Mouse (Mus musculus): ENCODE measurements around the gene Kcnt1.
"Not testable (repeated sequence)": the region's sequence is repeated elsewhere in the genome, so short reads cannot be mapped to it uniquely, and the experiment has no call there.

Kcnt1 gene

DNA sequence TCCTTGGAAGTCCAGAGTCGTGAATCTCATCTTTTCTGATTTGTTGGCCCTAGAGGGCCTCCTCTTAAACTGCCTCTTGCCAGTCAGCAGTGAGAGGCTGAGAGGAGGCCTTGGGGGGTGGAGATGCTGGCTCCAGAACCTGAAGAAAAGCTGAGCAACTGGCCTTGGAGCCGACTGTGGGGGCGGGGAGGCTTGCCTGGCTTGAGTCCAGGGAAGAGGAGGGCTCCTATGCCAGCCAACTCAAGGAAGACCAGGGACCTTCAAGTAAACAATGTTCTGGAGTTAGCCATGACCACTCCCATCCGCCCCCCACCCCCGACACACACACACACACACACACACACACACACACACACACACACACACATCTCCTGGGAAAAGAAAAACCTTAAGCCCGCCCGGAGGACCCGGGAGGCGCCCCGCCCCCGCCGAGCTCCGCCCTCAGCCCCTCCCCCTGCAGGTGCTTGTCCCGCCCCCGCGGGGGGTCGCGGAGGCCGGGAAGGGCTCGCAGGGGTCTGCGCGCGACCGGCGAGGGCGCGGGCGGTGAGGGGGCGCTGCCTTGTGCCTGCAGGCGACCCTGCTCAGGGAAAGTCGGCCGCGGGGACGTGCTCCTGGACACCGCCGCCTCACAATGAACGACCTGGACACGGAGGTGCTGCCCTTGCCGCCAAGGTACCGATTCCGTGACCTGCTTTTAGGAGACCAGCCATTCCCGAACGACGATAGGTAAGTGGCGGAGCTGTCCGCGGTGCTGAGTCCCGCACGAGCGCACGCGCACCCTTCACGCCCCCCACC is at the start of gene Kcnt1:
Gene Kcnt1, plus strand, starts transcription at position 398 of the 795 bp plus-strand sequence.
- peak; percentile 36 for DNase-seq (ENCODE audit: low spot score)

DNA sequence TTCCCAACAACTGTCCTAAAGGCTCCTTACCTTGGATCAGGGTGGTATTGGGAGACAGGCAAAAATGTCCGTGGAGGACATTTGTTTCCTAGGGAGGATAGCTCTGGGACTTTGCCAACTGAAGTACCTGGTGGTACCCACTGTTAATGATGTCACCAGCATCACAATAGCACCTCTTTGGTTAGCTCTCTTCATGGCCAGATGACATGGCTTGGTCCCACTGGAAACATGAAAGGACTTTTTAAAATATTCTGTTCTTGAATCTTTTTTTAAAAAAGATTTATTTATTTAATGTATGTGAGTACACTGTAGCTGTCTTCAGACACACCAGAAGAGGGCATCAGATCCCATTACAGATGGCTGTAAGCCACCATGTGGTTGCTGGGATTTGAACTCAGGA is 47.8 kb upstream of the Kcnt1 start, which contains the start of gene Glt6d1:
Gene Glt6d1, minus strand, starts transcription at position 101 of the 400 bp plus-strand sequence.
- not testable (repeated sequence) for DNase-seq (ENCODE audit: low spot score)

DNA sequence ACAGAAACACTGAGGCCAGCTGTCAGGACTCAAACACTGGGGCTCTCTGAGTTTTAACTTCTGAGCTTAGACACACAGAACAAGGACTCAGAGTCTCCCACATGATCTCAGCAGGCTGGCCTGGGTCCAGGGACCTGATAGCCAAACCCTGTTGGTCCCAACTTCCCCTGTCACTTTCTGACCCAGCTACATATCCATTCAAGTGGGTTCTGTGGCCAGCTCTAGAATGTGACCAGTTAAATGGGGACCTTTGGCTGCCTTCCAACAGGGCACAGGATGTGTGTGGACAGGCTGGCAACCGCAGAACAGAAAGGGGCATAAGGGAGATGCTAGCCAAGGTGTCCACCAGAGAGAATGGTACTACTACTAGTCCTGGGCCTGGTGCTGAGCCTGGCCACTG is 40.7 kb upstream of the Kcnt1 start, which contains the start of gene Lcn9:
Gene Lcn9, plus strand, starts transcription at position 348 of the 400 bp plus-strand sequence.
- DNase-seq (ENCODE audit: low spot score) = no peak

DNA sequence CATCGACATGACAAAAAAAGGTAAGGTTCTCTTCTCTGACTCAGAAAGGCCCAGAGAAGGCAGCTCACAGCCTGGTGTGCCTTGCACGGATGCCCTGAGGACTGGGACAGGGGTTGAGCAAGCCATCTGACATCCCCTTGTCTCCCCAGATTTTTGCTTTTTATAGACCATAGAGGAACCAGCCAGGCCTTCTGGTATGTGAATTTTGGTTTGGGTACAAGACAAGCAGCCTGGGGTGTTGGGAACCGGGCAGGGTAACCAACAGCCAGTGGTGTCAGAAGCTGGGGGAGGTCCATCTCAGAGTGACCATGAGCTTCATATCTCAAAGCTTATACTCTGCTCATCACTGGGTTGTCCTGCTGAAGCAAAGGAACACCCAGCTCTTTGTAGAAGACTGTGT is 38.8 kb upstream of the Kcnt1 start:
- no peak for DNase-seq (ENCODE audit: low spot score)

DNA sequence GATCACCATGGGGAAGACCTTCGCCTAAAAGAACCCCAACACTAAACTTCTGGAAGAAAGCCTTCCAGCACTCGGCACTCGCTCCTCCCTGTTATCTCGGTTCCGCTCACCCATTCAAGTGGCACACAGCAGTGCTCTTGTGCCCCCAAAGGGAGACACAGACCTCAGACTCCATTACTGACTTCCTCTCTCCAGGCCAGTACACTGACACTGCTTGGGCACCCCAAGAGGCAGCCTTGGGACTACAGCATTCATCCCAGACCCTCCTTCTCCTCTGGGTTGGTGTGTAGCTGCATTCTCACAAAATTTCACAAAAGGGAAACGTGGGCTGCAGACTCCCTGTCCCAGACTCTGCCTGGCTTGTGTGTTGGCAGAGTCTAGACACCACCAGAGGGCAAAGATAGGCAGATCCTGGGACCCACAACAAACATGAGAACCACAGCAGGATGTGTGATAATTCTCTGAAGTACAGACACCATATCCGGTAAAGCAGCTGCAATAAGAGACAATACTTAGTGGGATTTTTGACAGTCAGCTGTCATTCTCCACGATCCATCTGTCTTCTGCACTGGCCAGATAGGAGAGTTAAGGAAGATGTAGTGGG is 35.1 kb upstream of the Kcnt1 start:
- DNase-seq (ENCODE audit: low spot score) = no peak

DNA sequence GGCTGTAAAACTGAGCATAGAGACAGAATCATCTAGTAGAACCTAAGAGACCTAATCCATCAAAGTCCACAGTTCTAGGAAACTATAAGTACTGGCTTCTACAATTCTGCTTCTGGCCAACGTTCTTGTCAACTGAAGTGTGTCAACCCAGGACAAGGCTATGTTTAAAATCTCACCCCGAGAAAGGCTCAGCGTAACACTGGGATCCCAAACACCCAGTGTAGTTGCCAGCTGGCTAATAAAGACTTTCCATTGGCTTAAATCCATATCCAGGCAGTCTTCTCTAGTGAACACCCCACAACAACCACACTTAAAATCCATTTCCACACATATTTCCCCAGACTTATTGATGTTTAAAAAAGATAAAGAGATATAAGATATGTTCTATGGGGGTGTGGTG is 32.7 kb upstream of the Kcnt1 start:
- peak; percentile 58 for DNase-seq (ENCODE audit: low spot score)

DNA sequence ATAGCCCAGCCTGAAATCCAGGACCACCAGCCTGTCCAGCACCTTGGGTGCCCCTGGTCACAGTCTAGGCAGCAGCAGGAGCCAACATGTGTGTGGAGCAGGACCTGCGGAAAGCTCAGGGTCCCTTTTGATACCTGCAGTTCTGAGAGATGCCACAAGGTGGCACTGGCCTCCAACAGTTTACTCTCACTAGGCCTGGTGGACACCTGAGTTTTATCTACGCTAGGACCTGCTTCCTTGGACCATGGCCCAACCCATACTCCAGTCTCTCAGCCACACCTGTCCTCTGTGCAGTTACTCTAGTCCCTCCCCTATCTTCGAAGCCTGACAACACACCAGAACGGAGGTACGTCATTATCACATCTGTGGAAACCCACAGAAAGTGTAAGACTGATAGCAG is 27.2 kb upstream of the Kcnt1 start:
- DNase-seq (ENCODE audit: low spot score) = peak; percentile 74

DNA sequence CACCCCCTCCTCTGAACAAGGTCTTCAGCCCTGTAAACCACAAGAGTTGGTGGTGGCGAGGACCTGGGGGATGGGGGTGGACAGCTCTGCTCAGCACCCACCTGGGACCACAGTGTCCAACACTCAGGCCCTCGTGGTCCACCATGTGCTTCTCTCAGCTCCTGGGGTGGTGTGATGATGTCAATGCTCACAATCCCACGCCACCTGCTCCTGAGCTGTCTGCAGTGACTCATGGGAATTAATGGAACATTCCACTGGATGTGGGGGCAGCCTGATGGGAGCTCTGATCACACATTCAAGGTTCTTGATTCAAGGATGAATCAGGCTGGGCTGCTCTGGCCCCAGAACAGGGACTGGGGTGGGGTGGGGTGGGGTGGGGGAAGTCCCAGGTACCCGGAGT is 21.4 kb upstream of the Kcnt1 start:
- DNase-seq (ENCODE audit: low spot score) = no peak

DNA sequence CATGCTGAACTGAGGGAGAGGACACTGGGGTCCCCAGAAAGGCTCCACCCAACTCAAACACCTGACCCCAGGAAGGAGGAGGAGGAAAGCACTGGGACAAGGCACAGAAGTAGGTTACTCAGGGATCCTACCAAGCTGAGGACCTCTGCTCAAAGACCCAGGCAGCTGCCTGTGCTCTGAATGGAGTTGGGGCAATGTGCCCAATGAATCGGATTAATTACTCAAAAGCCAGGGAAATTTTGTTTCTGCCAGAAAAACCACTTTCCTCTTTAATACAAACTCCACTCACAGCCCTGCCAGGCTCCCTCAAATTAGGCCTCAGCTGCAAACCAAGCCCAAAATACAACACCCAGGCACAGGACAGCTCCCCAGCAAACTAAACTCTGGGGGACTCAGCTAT is 20.8 kb upstream of the Kcnt1 start:
- DNase-seq (ENCODE audit: low spot score) = no peak

DNA sequence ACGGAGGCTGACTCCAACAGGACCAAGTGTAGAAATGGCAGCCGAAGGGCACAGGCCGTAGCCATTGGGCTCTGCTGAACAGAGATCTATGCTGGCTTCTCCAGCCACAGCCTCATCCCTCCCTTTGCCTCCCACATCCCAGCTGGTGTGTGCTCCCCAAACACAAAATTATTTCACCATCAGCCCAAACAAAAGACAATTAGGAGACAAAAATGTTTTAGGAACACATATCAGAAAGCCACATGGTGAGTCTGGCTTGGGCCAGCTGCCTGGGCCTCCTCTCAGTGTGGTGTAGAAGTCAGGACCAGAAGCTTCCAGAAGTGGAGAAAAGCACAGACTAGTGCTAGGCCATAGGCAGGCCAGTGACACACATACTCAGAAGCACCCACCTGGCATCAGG is 19.4 kb upstream of the Kcnt1 start:
- DNase-seq (ENCODE audit: low spot score) = no peak

DNA sequence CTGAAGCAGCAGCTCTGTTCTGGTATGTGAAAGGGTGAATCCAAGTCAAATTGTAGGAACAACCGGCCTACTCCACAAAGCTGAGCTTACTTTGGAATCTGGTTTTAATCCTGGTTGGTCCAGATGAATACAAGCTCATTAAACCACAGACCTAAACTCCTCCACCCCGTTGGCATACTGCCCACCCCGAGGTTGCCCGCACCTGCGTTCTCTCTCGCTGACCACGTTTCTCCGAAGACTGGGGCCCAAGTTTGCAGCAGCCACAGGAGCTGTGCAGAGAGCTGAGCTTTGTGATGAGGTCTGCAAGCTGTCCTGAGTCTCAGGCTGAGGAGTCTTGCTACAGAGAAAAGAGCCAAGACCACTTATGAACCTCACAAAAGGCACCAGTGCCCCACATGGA is 17.0 kb upstream of the Kcnt1 start:
- DNase-seq (ENCODE audit: low spot score) = no peak

DNA sequence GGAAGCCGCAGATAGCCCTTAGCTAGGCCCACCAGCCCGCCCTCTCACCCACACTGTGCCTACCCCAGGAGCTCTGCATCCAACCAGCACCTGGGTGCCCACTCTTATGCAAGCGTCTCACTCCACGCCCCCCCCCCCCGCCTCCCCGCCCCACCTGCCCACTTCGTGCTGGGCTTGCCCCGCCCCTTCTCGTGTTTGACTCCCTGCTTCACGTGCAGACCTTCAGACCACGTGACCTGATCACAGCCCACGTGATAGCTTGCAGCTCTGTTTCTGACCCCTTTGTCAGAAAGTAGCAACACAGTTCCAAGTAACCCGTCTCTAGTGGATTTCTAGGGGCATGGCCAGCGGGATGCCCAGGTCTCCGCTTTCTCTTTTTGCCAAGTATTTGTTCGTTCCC is 16.3 kb upstream of the Kcnt1 start, which contains the start of gene Sohlh1:
Gene Sohlh1, minus strand, starts transcription at position 23 of the 400 bp plus-strand sequence.
- no peak for DNase-seq (ENCODE audit: low spot score)

DNA sequence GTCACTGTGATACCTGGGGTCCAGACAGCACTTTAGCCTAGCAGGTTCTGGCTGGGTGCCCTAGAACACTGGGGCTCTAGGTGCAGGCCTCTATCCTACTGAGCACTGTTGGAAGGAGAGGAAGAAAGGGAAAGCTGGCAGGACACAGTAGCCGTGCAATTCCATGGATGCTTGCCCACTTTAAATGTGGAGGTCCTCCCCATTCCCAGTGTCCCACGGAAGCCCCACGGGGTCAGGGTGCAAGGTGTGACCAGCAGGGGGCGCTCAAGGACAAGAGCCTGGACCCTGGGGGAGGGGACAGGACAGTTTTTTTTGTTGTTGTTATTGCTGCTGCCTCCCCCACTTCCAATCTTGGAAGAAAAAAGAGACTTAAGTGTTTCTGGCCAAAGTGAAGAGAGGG is 13.2 kb upstream of the Kcnt1 start:
- DNase-seq (ENCODE audit: low spot score) = peak; percentile 33

DNA sequence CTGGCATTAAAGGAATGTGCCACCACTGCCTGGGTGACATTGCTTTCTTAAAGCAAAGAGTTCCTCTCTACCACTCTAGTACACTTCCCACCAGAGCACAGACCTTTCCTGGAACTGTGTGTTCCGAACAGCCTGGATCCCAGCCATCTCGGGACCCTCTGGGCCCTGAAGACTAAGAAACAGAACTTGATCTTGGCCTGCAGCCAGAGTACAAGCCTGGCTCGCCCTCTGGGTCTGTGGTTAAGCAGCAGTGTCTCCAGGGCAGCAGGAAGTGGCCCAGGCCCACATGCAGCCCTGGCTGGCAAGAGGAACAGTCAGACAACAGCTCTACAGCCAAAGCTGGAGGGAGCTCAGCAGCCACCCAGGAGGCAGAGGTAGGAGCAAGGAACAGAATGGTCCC is 10.9 kb upstream of the Kcnt1 start:
- DNase-seq (ENCODE audit: low spot score) = peak; percentile 24

DNA sequence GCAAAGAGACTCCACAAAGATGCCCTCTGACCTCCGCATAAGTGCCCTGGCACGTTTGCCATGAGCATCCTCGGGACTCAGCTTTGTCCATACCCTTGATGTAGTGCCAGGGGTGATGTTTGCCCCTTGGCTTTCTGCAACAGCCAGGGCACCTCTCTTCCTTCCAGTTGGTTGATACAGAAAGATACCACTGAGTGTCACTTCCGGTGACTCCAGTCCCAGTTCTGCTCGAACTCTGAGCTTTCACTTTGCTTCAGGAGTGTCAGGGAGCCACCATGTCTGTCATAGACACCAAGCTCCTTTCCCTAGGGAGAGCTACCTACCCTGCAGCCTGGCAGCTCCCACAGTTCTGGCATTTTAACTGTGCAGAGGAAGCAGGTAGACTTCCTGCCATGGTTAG is 9.5 kb upstream of the Kcnt1 start:
- no peak for DNase-seq (ENCODE audit: low spot score)

DNA sequence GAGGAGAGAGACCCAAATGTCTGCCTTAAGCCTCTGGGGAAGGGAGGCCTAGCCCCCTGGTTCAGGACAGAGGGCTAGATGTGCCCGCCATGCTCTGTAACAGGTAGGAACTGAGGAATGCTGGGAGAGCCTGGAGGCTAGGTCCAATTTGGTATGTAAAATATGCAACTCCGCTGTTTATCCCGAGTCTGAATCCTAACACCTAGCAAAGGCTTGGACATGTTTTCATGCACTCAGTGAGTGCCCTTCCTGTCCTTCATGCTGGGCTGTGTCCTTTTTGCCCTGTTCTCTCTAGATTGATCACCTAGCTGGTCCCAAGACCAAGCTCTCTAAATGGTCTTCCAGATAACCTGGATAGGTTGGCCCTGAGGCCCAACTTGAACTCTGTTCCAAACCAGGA is 3.6 kb upstream of the Kcnt1 start:
- no peak for DNase-seq (ENCODE audit: low spot score)

DNA sequence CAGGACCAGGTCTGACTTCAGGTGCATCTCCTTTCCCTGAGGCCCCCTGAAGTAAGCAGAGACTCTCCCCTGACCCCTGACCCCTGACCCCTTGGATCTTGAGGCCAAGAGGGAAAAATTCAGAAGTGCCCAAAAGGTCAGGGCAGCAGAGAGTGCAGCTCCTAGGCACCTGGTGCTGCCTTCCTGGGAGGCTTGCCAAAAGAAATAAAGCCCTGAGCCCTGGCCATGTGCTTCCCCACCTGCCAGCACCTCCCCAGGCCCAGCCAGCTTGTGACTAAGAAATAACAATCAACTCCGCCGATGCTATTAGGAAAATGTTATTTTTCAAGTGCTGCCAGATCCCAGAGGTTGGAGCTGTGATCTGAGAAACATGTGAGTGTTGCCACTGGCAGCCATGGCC is 1.5 kb upstream of the Kcnt1 start:
- DNase-seq (ENCODE audit: low spot score) = no peak

DNA sequence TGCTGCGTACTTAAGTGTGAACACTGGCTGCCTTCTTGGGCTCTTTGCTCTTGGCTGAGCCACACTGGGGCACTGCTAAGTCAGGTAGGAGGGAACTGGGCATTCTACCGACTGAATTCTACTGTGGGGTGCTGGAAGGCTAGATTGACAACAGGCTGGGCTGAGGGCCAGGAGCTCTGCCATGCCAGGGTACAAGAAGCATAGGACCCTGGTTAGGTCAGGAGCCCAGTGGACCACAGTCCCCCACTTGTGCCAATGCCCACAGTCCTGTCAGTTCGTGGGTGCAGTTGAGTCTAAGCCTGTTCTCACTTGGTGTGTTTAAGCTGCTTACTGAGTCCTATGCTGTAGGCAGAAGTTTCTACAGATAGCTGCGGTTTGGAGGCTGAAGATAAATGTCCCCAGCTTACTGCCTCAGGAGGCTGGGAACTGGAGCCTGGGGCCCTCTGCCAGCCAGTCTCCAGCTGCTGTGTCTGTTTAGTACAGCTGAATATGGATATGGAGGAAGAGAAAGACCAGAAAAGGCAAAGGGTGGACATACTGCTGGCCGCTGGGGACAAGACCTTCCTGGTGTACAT is 751 bp upstream of the Kcnt1 start:
- DNase-seq (ENCODE audit: low spot score) = peak; percentile 8

DNA sequence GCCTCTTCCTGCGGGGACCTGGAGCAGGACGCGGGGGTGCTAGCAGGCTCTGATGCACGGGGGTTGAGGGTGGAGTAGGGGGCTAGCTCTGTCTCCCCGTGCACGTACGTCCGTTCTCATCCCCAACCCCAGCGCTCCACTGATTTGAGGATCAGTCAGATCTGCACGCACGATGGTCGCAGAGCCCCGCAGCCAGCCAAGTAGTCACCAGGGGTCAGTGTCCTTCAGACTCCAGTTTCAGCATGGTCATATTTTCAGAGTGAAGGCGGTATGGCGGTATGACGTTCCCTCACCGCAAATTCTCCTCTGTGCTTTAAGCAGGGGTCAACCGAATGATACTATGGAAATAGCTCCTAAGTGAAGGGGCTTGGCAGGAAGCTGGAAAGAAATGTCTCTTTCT is 696 bp downstream of the Kcnt1 start:
- DNase-seq (ENCODE audit: low spot score) = no peak

DNA sequence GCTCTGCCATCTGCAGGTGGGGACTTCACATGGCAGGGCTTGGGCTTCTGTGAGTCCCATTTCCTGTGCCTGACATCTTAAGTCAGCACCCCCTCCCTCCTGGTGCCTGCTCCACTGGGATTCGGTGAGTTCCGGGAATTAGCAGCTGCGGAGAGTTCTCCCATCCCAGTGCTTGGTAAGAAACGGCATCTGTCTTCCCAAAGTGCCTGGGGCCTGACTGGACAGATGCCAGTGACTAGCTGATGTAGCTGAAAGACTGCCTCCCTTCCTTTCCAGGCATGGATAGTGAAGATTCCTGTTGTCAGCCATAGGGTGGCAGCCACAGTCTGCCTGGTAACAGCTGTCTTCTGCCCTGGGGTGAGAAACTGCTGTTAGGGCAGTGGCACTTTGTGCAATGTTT is 1.9 kb downstream of the Kcnt1 start:
- DNase-seq (ENCODE audit: low spot score) = peak; percentile 71

DNA sequence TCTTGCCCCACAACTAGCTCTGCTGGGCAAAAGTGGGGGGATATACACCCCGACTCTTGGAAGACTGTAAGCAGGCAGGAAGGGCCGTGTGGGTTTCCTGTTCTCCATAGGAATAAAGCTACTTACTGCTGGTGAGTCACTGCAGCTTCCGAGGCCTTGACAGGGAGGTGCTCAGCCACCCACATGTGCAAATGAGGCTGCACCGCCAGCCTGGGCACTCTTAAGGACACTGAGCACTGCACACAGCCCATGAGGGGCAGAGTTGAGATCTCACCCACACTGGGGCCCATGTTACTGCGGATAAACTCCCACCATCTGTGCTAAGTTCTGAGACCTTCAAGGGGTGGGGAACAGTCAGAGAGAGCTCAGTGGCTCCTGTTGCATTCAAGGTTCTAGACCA is 3.1 kb downstream of the Kcnt1 start:
- no peak for DNase-seq (ENCODE audit: low spot score)

DNA sequence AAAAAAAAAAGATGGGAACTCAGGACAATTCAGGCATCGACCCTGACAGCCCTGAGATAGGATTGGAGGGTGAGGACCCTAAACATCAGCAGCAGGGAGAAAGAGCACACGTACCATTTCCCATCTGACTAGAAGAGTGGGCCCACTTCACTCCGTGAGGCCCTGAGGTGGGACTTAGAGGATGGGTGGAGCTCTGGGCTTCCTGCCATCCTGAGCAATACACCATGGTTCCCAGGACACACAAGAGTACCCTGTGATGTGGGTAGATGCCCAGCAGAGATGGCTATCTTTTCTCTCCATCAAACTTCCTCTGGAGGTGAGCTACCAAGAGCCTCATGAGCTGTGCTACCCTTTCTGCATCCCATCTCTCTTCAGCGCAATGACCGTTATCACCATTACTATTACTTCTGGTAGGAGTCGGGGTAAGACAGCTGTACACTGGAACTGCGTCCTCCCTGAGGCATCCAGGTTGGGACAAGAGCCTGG is 13.8 kb downstream of the Kcnt1 start:
- DNase-seq (ENCODE audit: low spot score) = no peak

DNA sequence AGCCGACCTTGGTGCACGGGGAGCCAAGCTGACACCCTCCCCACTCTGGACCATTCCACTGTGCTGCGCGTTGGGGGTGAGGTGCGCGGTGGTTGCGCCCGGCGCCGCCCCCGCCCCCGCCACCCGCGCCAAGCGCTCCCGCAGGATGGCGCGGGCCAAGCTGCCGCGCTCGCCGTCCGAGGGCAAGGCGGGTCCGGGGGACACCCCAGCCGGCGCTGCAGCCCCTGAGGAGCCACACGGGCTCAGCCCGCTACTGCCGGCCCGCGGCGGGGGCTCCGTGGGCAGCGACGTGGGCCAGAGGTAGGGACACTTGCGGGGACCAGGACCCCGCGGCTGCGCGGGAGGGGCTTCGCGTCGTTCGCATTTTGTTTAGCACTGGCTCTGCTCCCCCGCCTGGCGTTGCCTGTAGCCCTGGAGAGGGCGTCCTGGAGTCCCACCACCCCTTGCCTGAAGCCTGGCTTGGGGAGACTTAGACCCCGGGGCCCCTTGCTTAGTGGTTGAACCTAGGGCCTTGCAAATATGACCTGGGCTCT is 14.3 kb downstream of the Kcnt1 start:
- no peak for DNase-seq (ENCODE audit: low spot score)
